Mouse (Mus musculus): ENCODE data around the gene Hook2. TPM values are rescaled to one million over a fixed set of nuclear protein-coding genes. Genes with fewer than 3 reads are reported as not detected.

Hook2 gene
- total and polyA plus RNA-seq, 3 experiments, result 7.1 to 24.7 (median 9.8) TPM

GRCm38 (mm10) chr8:85034764-85035163 is 44.4 kb downstream of the Hook2 start:
- H3K27me3 ChIP-seq (replicated peaks), result no peaks in the 10 kb centered on the region
- dilution Hi-C loops (cut with MboI; ENCODE audit: extremely low pct_ligation_motif_present, extremely low pct_unique_long_range_greater_than_20kb, low sequenced_read_pairs) (no loop called here), in situ Hi-C loops (cut with MboI; ENCODE audit: low pct_ligation_motif_present, low pct_unique_long_range_greater_than_20kb, low sequenced_read_pairs) (no loop called here)
- H3K4me1 ChIP-seq (ENCODE audit: control insufficient read depth in 1 of 2, insufficient read depth in 2 of 2), result peaks cover under 1 to 35% of the 10 kb centered on the region in 2 experiments; a peak in 3 of 4 replicates
- H3K36me3 ChIP-seq (replicated peaks in 1 of 2; ENCODE audit: control insufficient read depth in 1 of 2, insufficient read depth in 1 of 2, low read length in 1 of 2), result peaks cover 32 to 44% of the 10 kb centered on the region in 2 experiments
- H3K27ac ChIP-seq (ENCODE audit: insufficient read depth, low read depth), result no peak overlapping the region
- no peaks in the 10 kb centered on the region for H3K9me3 ChIP-seq (replicated peaks; ENCODE audit: low read length)
- H3K9ac ChIP-seq (ENCODE audit: insufficient read depth, low read depth), result peak overlapping the region; percentile 72
- DNase-seq (ENCODE audit: extremely low read depth), result peak; percentile 82
- H3K4me2 ChIP-seq (ENCODE audit: insufficient read depth, low read depth, poor library complexity, severe bottlenecking), result peak overlapping the region; percentile 93
- peak overlapping the region; percentile 6 to 90 (median 31) for H3K4me3 ChIP-seq (replicated peaks in 1 of 3; ENCODE audit: low read depth in 2 of 3, low read length in 2 of 3, poor library complexity in 1 of 3)
- TF ChIP-seq POLR2A (IDR thresholded peaks at IDR 0.05; ENCODE audit: low read depth, low read length) (peak; percentile 44; the same call in 1 of the 2 replicates), ZKSCAN1 (IDR thresholded peaks at IDR 0.05; ENCODE audit: borderline replicate concordance, low read depth, low read length) (no peak), SMC3 (IDR thresholded peaks at IDR 0.05; ENCODE audit: low read depth, low read length) (no peak), GABPA (IDR thresholded peaks at IDR 0.05; ENCODE audit: insufficient replicate concordance, low read depth, low read length) (no peak), RCOR1 (conservative IDR thresholded peaks at IDR 0.05; ENCODE audit: low read depth, low read length) (no peak), USF2 (conservative IDR thresholded peaks at IDR 0.05; ENCODE audit: low read depth, low read length) (no peak), SIN3A (IDR thresholded peaks at IDR 0.05; ENCODE audit: low read length) (peak; percentile 79), CTCF (conservative IDR thresholded peaks at IDR 0.05 in 1 of 2, IDR thresholded peaks at IDR 0.05 in 1 of 2; ENCODE audit: low read depth in 2 of 2, low read length in 2 of 2) (no peak), UBTF (IDR thresholded peaks at IDR 0.05; ENCODE audit: low read depth, low read length) (no peak), BHLHE40 (IDR thresholded peaks at IDR 0.05; ENCODE audit: low read depth, low read length) (peak; percentile 85), IRF4 (IDR thresholded peaks at IDR 0.05; ENCODE audit: low read depth, low read length) (no peak), TBP (conservative IDR thresholded peaks at IDR 0.05; ENCODE audit: low read depth, low read length) (no peak), PAX5 (IDR thresholded peaks at IDR 0.05; ENCODE audit: low read length) (no peak), POLR2AphosphoS2 (IDR thresholded peaks at IDR 0.05; ENCODE audit: low read depth, low read length) (peak; percentile 79; the same call in 1 of the 2 replicates), CHD1 (IDR thresholded peaks at IDR 0.05; ENCODE audit: low read depth, low read length) (no peak), ZC3H11A (IDR thresholded peaks at IDR 0.05; ENCODE audit: low read depth, low read length) (no peak), HCFC1 (IDR thresholded peaks at IDR 0.05; ENCODE audit: low read depth, low read length) (peak; percentile 76), KAT2A (IDR thresholded peaks at IDR 0.05; ENCODE audit: insufficient replicate concordance, low read length) (no peak), TCF12 (IDR thresholded peaks at IDR 0.05; ENCODE audit: low read depth, low read length) (no peak), ETS1 (conservative IDR thresholded peaks at IDR 0.05; ENCODE audit: low read depth, low read length) (no peak), MYC (IDR thresholded peaks at IDR 0.05; ENCODE audit: low read depth, low read length) (peak; percentile 58; the same call in 1 of the 2 replicates), MAFK (IDR thresholded peaks at IDR 0.05; ENCODE audit: insufficient replicate concordance, low read length) (no peak), NRF1 (IDR thresholded peaks at IDR 0.05; ENCODE audit: low read depth, low read length) (peak; percentile 88), ZNF384 (IDR thresholded peaks at IDR 0.05; ENCODE audit: low read depth, low read length) (no peak), CHD2 (IDR thresholded peaks at IDR 0.05; ENCODE audit: low read length) (peak; percentile 7; the same call in 1 of the 2 replicates), JUND (conservative IDR thresholded peaks at IDR 0.05; ENCODE audit: low read depth, low read length) (no peak), ZMIZ1 (IDR thresholded peaks at IDR 0.05; ENCODE audit: low read depth, low read length) (no peak), MAZ (IDR thresholded peaks at IDR 0.05; ENCODE audit: low read depth, low read length) (no peak), E2F4 (IDR thresholded peaks at IDR 0.05; ENCODE audit: insufficient replicate concordance, low read depth, low read length) (no peak), MAX (IDR thresholded peaks at IDR 0.05; ENCODE audit: low read length) (peak; percentile 80), MEF2A (IDR thresholded peaks at IDR 0.05; ENCODE audit: borderline replicate concordance, low read depth, low read length) (no peak), USF1 (IDR thresholded peaks at IDR 0.05; ENCODE audit: low read depth, low read length) (no peak), MXI1 (IDR thresholded peaks at IDR 0.05; ENCODE audit: low read depth, low read length) (peak; percentile 61), ELF1 (IDR thresholded peaks at IDR 0.05; ENCODE audit: low read depth, low read length) (no peak), EP300 (IDR thresholded peaks at IDR 0.05; ENCODE audit: low read length) (no peak), JUN (IDR thresholded peaks at IDR 0.05; ENCODE audit: insufficient read depth, low read depth, low read length) (no peak)
- H3K79me2 ChIP-seq (replicated peaks; ENCODE audit: control insufficient read depth, extremely low read depth, insufficient read depth, poor library complexity, severe bottlenecking), result peaks cover 38% of the 10 kb centered on the region
